Mouse (Mus musculus) frontal cortex, postnatal 36 days (tissue): ENCODE measurements around the gene Gm10382.
"Not testable (repeated sequence)": the region's sequence is repeated elsewhere in the genome, so short reads cannot be mapped to it uniquely, and the experiment has no call there.

ENCODE experiments used
- DNase-seq, 2 experiments: peaks; one replicate each; pipeline ENCODE4 v3.0.0; 2022; ENCODE audit warnings: low spot score in 2 of 2

Gene Gm10382

GRCm38 (mm10) chr5:125370950-125371693 lies 18.0 kb upstream of the Gm10382 start:
- no peak for DNase-seq

GRCm38 (mm10) chr5:125372027-125372426 lies 17.1 kb upstream of the Gm10382 start:
- DNase-seq, result no peak

GRCm38 (mm10) chr5:125375871-125376270 lies 13.3 kb upstream of the Gm10382 start:
- no peak for DNase-seq

- DNase-seq, result no peak
Measured at GRCm38 (mm10) chr5:125377214-125377613, 11.9 kb upstream of the Gm10382 start.

- no peak for DNase-seq
Measured at GRCm38 (mm10) chr5:125378919-125379318, 10.2 kb upstream of the Gm10382 start.

GRCm38 (mm10) chr5:125381954-125382672 lies 7.0 kb upstream of the Gm10382 start:
- no peak for DNase-seq

- DNase-seq, result peak in 1 of 2 experiments; percentile 71
Measured at GRCm38 (mm10) chr5:125382673-125383558, 6.2 kb upstream of the Gm10382 start.

GRCm38 (mm10) chr5:125383637-125384420 lies 5.3 kb upstream of the Gm10382 start:
- DNase-seq, result no peak

- no peak for DNase-seq
Measured at GRCm38 (mm10) chr5:125384512-125385214, 4.5 kb upstream of the Gm10382 start.

- DNase-seq, result no peak
Measured at GRCm38 (mm10) chr5:125385215-125385940, 3.7 kb upstream of the Gm10382 start.

- DNase-seq, result not testable (repeated sequence)
Measured at GRCm38 (mm10) chr5:125387295-125387694, 1.8 kb upstream of the Gm10382 start.

- DNase-seq, result no peak
Measured at GRCm38 (mm10) chr5:125388358-125389092, 597 bp upstream of the Gm10382 start.

GRCm38 (mm10) chr5:125389579-125390441 lies 688 bp downstream of the Gm10382 start, which contains the start of gene Ubc:
Gene Ubc (minus strand): TSS chr5:125390202.
- DNase-seq, result peak; percentile 81 to 82

- no peak for DNase-seq
Measured at GRCm38 (mm10) chr5:125390906-125391477, 1.9 kb downstream of the Gm10382 start.

GRCm38 (mm10) chr5:125391609-125392008 lies 2.5 kb downstream of the Gm10382 start:
- peak; percentile 86 to 95 for DNase-seq

GRCm38 (mm10) chr5:125392176-125392575 lies 3.1 kb downstream of the Gm10382 start:
- not testable (repeated sequence) for DNase-seq

GRCm38 (mm10) chr5:125392618-125392976 lies 3.5 kb downstream of the Gm10382 start:
- no peak for DNase-seq
